Mouse (Mus musculus) megakaryocyte, embryonic 14.5 days (primary cell): Measurements from ENCODE around the gene Letm1.

ENCODE experiments used
- FLI1 ChIP-seq: IDR thresholded peaks from 2 replicates; pipeline ENCODE4 v1.6.1; 2012; ENCODE audit warnings: low read length, inconsistent platforms, mixed read lengths
- GATA1 ChIP-seq: IDR thresholded peaks from 3 replicates; pipeline ENCODE4 v1.6.1; 2012; ENCODE audit warnings: mixed read lengths, low read length, inconsistent platforms, borderline replicate concordance

GRCm38 (mm10) chr5:33721541-33722265 lies 60.9 kb downstream of the Letm1 start, which contains the start of gene Fgfr3:
- TF ChIP-seq GATA1 (no peak), FLI1 (no peak)
